In the genomic region with DNA sequence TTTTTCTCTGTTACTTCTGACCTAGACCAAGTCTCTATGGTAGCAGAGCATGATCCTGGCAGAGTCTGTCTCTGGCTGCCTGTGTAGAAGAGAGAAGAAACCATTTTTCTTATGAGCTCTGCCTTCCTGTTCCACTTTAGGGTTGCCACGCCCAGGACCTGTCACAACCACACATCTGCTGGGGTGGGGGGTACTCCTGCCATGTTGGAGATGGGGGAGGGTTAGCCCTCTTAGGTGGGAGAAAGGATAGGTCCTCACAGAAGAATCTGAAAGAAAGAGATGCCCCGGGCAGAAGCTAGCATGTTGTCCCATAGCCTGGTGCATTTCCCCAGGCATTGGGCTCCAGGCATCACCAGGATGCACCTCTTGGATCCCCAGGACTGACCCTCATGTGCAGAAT, we compare ENCODE assay signal across 11 mouse cellular contexts. TPM values are rescaled to one million over a fixed set of nuclear protein-coding genes. Genes with fewer than 3 reads are reported as not detected.
A peak's percentile ranks its signal among the peaks of the same experiment; 100 is the strongest.
DNase-seq lines count a peak whose midpoint lies in the region; ATAC-seq and TF ChIP-seq lines count a peak whose summit lies in the region.
"Had no signal": no experiment of that assay in that cellular context is flagged by ENCODE, and none has a peak within 500 bp of the region (broad histone marks: within the 10 kb centered on the region; RNA-seq: fewer than 3 reads in every experiment).

No protein-coding gene starts in this region.

- peaks cover 29% of the 10 kb centered on the region for H3K4me1 ChIP-seq in neural tube, embryonic 12.5 days
- 0 out of 2 replicates have a peak, but pooled peaks cover 12% of the 10 kb centered on the region for H3K4me1 ChIP-seq in hindbrain, postnatal 0 days (ENCODE audit: insufficient read depth, low read length)
- peaks cover 32% of the 10 kb centered on the region for H3K4me1 ChIP-seq in midbrain, embryonic 16.5 days (ENCODE audit: control insufficient read depth, insufficient read depth, low read length)

- no peak overlapping the region for H3K9ac ChIP-seq in neural tube, embryonic 12.5 days
- H3K9ac ChIP-seq in hindbrain, postnatal 0 days (replicated peaks; ENCODE audit: low read length), result no peak overlapping the region
- peak overlapping the region; percentile 26; the same call in 1 of the 2 replicates for H3K9ac ChIP-seq in midbrain, embryonic 16.5 days (ENCODE audit: low read depth, low read length)
- H3K9ac ChIP-seq: limb, embryonic 12.5 days; midbrain, embryonic 12.5 days had no signal

- 0 out of 2 replicates have a peak overlapping the region, but pooled peaks have one; percentile 0 for H3K4me2 ChIP-seq in neural tube, embryonic 12.5 days (replicated peaks)
- peak overlapping the region; percentile 27; the same call in 1 of the 2 replicates for H3K4me2 ChIP-seq in hindbrain, postnatal 0 days (ENCODE audit: low read depth, low read length)
- H3K4me2 ChIP-seq in midbrain, embryonic 16.5 days (ENCODE audit: low read length), result peak overlapping the region; percentile 37; the same call in 1 of the 2 replicates
- H3K4me2 ChIP-seq: limb, embryonic 12.5 days; midbrain, embryonic 12.5 days had no signal

- H3K36me3 ChIP-seq in neural tube, embryonic 12.5 days, result no peaks in the 10 kb centered on the region
- no peaks in the 10 kb centered on the region for H3K36me3 ChIP-seq in hindbrain, postnatal 0 days (ENCODE audit: insufficient read depth, low read length)
- H3K36me3 ChIP-seq in midbrain, embryonic 16.5 days (ENCODE audit: control insufficient read depth, insufficient read depth, low read length), result no peaks in the 10 kb centered on the region
- H3K36me3 ChIP-seq: limb, embryonic 12.5 days; midbrain, embryonic 12.5 days had no signal

- no peak for TF ChIP-seq CTCF in hindbrain, postnatal 0 days (IDR thresholded peaks at IDR 0.05; ENCODE audit: low read depth)

- H3K27ac ChIP-seq in neural tube, embryonic 12.5 days, result no peak overlapping the region
- H3K27ac ChIP-seq in hindbrain, postnatal 0 days, result no peak overlapping the region
- no peak overlapping the region; the same call in 1 of the 2 replicates for H3K27ac ChIP-seq in midbrain, embryonic 16.5 days (ENCODE audit: low read length)
- H3K27ac ChIP-seq: midbrain, embryonic 12.5 days had no signal

- H3K4me3 ChIP-seq in neural tube, embryonic 12.5 days, result no peak overlapping the region
- no peak overlapping the region for H3K4me3 ChIP-seq in hindbrain, postnatal 0 days (ENCODE audit: low read length)
- no peak overlapping the region for H3K4me3 ChIP-seq in midbrain, embryonic 16.5 days (ENCODE audit: low read depth, low read length)
- H3K4me3 ChIP-seq: limb, embryonic 12.5 days; midbrain, embryonic 12.5 days had no signal

- H3K27me3 ChIP-seq in neural tube, embryonic 12.5 days (replicated peaks), result no peaks in the 10 kb centered on the region; the same call in 1 of the 2 replicates
- no peaks in the 10 kb centered on the region for H3K27me3 ChIP-seq in hindbrain, postnatal 0 days (ENCODE audit: insufficient read depth, low read length)
- H3K27me3 ChIP-seq in midbrain, embryonic 16.5 days (ENCODE audit: control insufficient read depth, insufficient read depth, low read depth, low read length), result no peaks in the 10 kb centered on the region
- H3K27me3 ChIP-seq: limb, embryonic 12.5 days had no signal

- 81% methylated on average over 2 of the region's 2 CpGs for WGBS in neural tube, embryonic 12.5 days
- 76% methylated on average over 2 of the region's 2 CpGs for WGBS in hindbrain, postnatal 0 days
- 88% methylated on average over 2 of the region's 2 CpGs for WGBS in midbrain, embryonic 16.5 days

- intact Hi-C loops in gastrocnemius, postnatal 14 days (cut with DNase I; ENCODE audit: low total_unique reads), result no loop called here

- no peak for ATAC-seq in neural tube, embryonic 12.5 days (ENCODE audit: low FRiP score, low read depth)
- ATAC-seq in hindbrain, postnatal 0 days, result no peak
- no peak for ATAC-seq in midbrain, embryonic 16.5 days
- no peak for ATAC-seq in inflammation-experienced regulatory T-cells, adult 6 months

- peak; percentile 3 for DNase-seq in gastrocnemius, postnatal 25 days
- no peak for DNase-seq in gastrocnemius, postnatal 14 days
- no peak for DNase-seq in neural tube, embryonic 10.5 days (ENCODE audit: extremely low spot score, low spot score)
- no peak for DNase-seq in hindbrain, postnatal 0 days (ENCODE audit: low spot score)
- DNase-seq in embryo, embryonic 9.5 days (ENCODE audit: extremely low spot score), result no peak
- DNase-seq: heart, postnatal 10 days had no signal

- no peaks in the 10 kb centered on the region for H3K9me3 ChIP-seq in neural tube, embryonic 12.5 days
- H3K9me3 ChIP-seq in hindbrain, postnatal 0 days (ENCODE audit: low read length), result no peaks in the 10 kb centered on the region
- H3K9me3 ChIP-seq in midbrain, embryonic 16.5 days (replicated peaks; ENCODE audit: control insufficient read depth, low read length, poor library complexity, severe bottlenecking), result no peaks in the 10 kb centered on the region
- H3K9me3 ChIP-seq: limb, embryonic 12.5 days; midbrain, embryonic 12.5 days had no signal

RNA-seq across cellular contexts. Expression of gene Galnt10, which starts 5.6 kb away (rescaled TPM):
- 1 to 10 TPM; 6.0 to 7.5 TPM for total RNA-seq in gastrocnemius, postnatal 25 days (2021)
- 10 to 100 TPM; 11.3 to 12.4 TPM for total RNA-seq in gastrocnemius, postnatal 14 days (2021)
- polyA plus RNA-seq in neural tube, embryonic 12.5 days (2016; fragmentation: Nextera tagmentation; extraction: Ambion mirVana), result 17.4 and 18.4 TPM in 2 replicates
- 20.3 and 23.2 TPM in 2 replicates for total RNA-seq in hindbrain, postnatal 0 days (2014; rRNA removed)
- polyA plus RNA-seq in hindbrain, postnatal 0 days (2015; fragmentation: Nextera tagmentation; extraction: Ambion mirVana), result 10.5 and 10.9 TPM in 2 replicates
- polyA plus RNA-seq in midbrain, embryonic 16.5 days (2015; fragmentation: Nextera tagmentation; extraction: Ambion mirVana), result 14.7 and 14.8 TPM in 2 replicates
- polyA plus RNA-seq in inflammation-experienced regulatory T-cells, adult 6 months (2017; shearing (Covaris generic)), result 1 to 10 TPM; 2.8 to 5.2 (median 4.6) TPM
